Mouse (Mus musculus) liver, embryonic 14.5 days (tissue): ENCODE measurements around the gene Cdsn. TPM values are rescaled to one million over a fixed set of nuclear protein-coding genes. Genes with fewer than 3 reads are reported as not detected.

Source experiments
- ATAC-seq: fragments of 200-750 bp; cut with Nextera tagmentation; 2 replicates; pipeline ENCODE4 v1.8.0; 2017; ENCODE audit warnings: moderate number of reproducible peaks, mild to moderate bottlenecking, moderate library complexity; ENCODE audit not compliant: insufficient read depth
- DNase-seq, 3 experiments: peaks; one replicate each; pipeline ENCODE4 v3.0.0-alpha.2; 2012 to 2013; ENCODE audit warnings: low read depth in 3 of 3, low spot score in 3 of 3
- H3K27ac ChIP-seq: fragments of 300-500 bp; sonication (generic); 2 replicates; pipeline ENCODE4 v1.5.1; 2014; ENCODE audit warnings: moderate library complexity, mild to moderate bottlenecking, control low read depth, inconsistent platforms
- H3K27me3 ChIP-seq: fragments of 300-500 bp; sonication (generic); 2 replicates; pipeline ENCODE4 v1.6.1; 2014; ENCODE audit warnings: mild to moderate bottlenecking, low read length, moderate library complexity; ENCODE audit not compliant: control insufficient read depth, insufficient read depth
- H3K36me3 ChIP-seq: fragments of 300-500 bp; sonication (generic); replicated peaks from 2 replicates; pipeline ENCODE4 v1.6.1; 2014; ENCODE audit warnings: low read depth; ENCODE audit not compliant: control insufficient read depth, insufficient read depth
- H3K4me1 ChIP-seq, 2 experiments: fragments of 200-500 bp in 1 of 2; fragments of 300-500 bp in 1 of 2; sonication (generic) in 1 of 2; replicated peaks; 2 replicates each; pipeline ENCODE4 v1.6.1; 2012 to 2014; ENCODE audit warnings: antibody characterized with exemption in 1 of 2, inconsistent platforms in 1 of 2, low read length in 1 of 2; ENCODE audit not compliant: control insufficient read depth in 2 of 2, insufficient read depth in 2 of 2
- H3K4me2 ChIP-seq: fragments of 300-500 bp; sonication (generic); 2 replicates; pipeline ENCODE4 v1.6.1; 2014; ENCODE audit warnings: low read depth, mild to moderate bottlenecking, control low read depth, moderate library complexity
- H3K4me3 ChIP-seq, 2 experiments: fragments of 200-500 bp in 1 of 2; fragments of 300-500 bp in 1 of 2; sonication (generic) in 1 of 2; 2 replicates each; pipeline ENCODE4 v1.5.1; 2012 to 2014; ENCODE audit warnings: low read depth in 2 of 2, low read length in 2 of 2, mild to moderate bottlenecking in 2 of 2, control low read depth in 1 of 2, inconsistent platforms in 1 of 2, moderate library complexity in 1 of 2; ENCODE audit not compliant: insufficient read depth in 1 of 2
- H3K9ac ChIP-seq: fragments of 300-500 bp; sonication (generic); replicated peaks from 2 replicates; pipeline ENCODE4 v1.6.1; 2014; ENCODE audit warnings: mild to moderate bottlenecking, control low read depth, moderate library complexity
- H3K9me3 ChIP-seq: fragments of 300-500 bp; sonication (generic); 2 replicates; pipeline ENCODE4 v1.6.1; 2016; ENCODE audit warnings: low read length, mixed read lengths; ENCODE audit not compliant: control insufficient read depth
- CTCF ChIP-seq: IDR thresholded peaks from 2 replicates; pipeline ENCODE4 v1.5.1; 2016; ENCODE audit warnings: antibody characterized with exemption, low read depth, control low read depth
- EP300 ChIP-seq: IDR thresholded peaks from 2 replicates; pipeline ENCODE4 v1.6.1; 2016; ENCODE audit warnings: antibody characterized with exemption, low read depth
- WGBS: fragments of 180-500 bp; shearing (Covaris S2); extraction: QIAGEN DNeasy Blood & Tissue Kit; methylation state at CpG from one replicate; pipeline ENCODE4 v1.1.7; 2014; ENCODE audit not compliant: insufficient replicate concordance; 5-methylcytosine and 5-hydroxymethylcytosine counted together
- polyA plus RNA-seq, 2 experiments: library from polyadenylated mRNA; depleted of rRNA in 1 of 2; stranded (reverse) in 1 of 2; unstranded in 1 of 2; fragments of >200 nt; fragmentation: Nextera tagmentation in 1 of 2; extraction: Ambion mirVana in 1 of 2; gene quantifications; 2 replicates each; pipeline versions ENCODE4 v1.2.1 to v1.2.3; 2012 to 2014

Cdsn gene
- polyA plus RNA-seq, 2 experiments = not detected

DNA sequence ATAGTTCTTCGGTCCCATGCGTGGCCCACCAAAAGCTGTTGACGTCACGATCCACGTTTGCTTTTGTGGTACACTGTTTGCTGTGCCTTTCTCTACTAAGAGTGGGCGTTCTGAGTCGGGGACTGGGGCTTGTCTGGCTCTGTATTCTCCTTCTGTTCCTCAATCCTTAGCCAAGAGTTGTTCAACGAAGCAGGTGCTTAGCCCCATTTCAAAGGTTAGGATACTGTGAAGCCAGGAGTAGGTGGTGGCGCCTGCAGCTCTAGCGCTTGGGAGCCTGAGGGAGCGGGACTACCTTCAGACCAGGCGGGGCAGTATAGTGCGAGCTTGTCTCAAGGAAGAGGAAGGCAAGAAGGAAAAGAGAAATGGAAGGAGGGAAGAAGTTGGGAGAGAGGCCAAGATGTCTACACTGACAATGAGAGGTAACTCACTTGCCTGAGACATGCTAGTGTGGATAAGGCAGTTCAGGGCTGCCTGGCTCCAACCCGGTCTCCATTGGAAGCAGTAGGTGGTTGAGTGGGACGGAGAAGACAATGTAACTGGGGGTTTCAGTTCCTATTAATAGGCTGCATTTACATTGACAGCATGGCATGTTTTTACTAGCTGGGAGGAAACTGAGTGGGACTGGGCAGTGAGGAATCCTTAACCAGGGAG is 9.0 kb upstream of the Cdsn start:
- no peak overlapping the region for H3K4me2 ChIP-seq
- 64% methylated on average over 15 of the region's 15 CpGs for WGBS
- no peak for ATAC-seq
- no peaks in the 10 kb centered on the region for H3K36me3 ChIP-seq
- no peaks in the 10 kb centered on the region for H3K4me1 ChIP-seq
- no peaks in the 10 kb centered on the region; the same call in 1 of the 2 replicates for H3K27me3 ChIP-seq
- no peak overlapping the region for H3K4me3 ChIP-seq
- no peak for DNase-seq
- no peaks in the 10 kb centered on the region for H3K9me3 ChIP-seq
- no peak overlapping the region for H3K27ac ChIP-seq
- H3K9ac ChIP-seq = no peak overlapping the region
- TF ChIP-seq EP300 (no peak), CTCF (no peak)

DNA sequence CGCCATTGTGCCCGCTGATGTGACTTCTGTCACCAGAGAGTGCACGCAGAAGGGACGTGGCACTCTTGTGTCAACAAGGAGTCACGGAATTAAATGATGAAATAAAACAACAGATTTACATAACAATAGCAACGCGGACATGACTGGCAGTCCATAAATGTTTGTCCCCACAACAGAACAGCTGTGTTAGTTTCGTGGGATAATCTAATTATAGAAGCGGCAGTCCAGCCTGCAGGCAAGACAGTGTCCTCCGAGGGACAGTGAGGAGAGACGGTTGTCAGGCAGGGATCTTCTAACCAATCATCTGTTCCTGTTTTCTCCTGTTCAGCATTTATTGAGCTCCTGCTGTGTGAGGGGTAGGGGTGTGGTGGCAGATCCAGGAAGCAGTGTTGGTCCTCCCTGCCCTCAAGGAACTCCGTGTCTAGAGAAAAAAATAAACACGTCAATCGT is 8.5 kb upstream of the Cdsn start:
- H3K27me3 ChIP-seq = no peaks in the 10 kb centered on the region; the same call in 1 of the 2 replicates
- H3K4me3 ChIP-seq = no peak overlapping the region
- 49% methylated on average over 14 of the region's 14 CpGs for WGBS
- ATAC-seq = no peak
- TF ChIP-seq CTCF = no peak
- no peaks in the 10 kb centered on the region for H3K36me3 ChIP-seq
- H3K4me1 ChIP-seq = no peaks in the 10 kb centered on the region
- DNase-seq = no peak
- no peak overlapping the region for H3K4me2 ChIP-seq
- H3K9ac ChIP-seq = no peak overlapping the region
- no peaks in the 10 kb centered on the region for H3K9me3 ChIP-seq
- no peak overlapping the region for H3K27ac ChIP-seq

DNA sequence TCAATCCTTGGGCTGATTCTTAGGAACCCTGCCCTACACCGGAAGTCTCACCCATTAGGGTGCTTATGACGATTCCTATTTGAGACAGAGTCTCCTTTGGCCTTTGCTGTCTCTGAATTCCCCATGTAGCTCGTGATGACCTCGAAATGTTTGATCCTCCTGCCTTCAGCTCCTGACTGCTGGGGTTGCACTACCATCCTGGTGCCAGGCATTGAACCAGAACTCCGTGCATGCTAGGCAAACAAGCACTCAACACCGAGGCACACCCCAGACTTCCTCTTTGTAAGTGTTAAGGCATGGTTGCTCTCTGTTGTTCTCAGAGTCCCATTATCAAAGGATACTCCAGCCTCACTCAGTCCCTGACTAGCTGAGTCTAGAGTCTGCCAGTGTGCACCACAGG is 7.9 kb upstream of the Cdsn start:
- Histone ChIP-seq H3K4me1 (no peaks in the 10 kb centered on the region), H3K9ac (no peak overlapping the region), H3K9me3 (no peaks in the 10 kb centered on the region), H3K4me2 (no peak overlapping the region), H3K36me3 (no peaks in the 10 kb centered on the region), H3K4me3 (no peak overlapping the region), H3K27ac (no peak overlapping the region), H3K27me3 (no peaks in the 10 kb centered on the region; the same call in 1 of the 2 replicates)
- ATAC-seq = no peak
- DNase-seq = no peak
- WGBS = 47% methylated on average over 6 of the region's 6 CpGs
- TF ChIP-seq CTCF = no peak
- TF ChIP-seq EP300 = no peak

DNA sequence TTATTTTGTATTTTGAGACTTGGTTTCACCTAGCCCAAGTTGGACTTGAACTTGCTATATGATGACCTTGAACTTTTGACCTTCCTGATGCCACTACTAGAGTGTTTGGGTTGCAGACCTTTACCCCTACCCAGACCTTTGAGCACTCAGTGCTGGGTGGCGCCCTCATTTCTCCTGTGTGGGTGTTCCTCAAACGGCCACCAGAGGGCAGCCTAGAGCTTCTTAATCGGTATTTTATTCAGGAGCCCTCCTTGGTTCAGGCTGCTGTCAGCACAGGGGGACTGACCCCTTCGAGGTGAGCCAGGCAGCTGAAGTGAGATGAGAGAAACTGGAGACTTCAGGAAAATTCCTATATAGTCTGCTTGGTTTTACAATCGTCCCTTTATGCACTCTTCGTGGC is 7.2 kb upstream of the Cdsn start:
- no peak for ATAC-seq
- Histone ChIP-seq H3K27ac (no peak overlapping the region), H3K9ac (no peak overlapping the region), H3K4me3 (no peak overlapping the region), H3K27me3 (no peaks in the 10 kb centered on the region; the same call in 1 of the 2 replicates), H3K9me3 (no peaks in the 10 kb centered on the region), H3K4me1 (no peaks in the 10 kb centered on the region), H3K4me2 (no peak overlapping the region), H3K36me3 (no peaks in the 10 kb centered on the region)
- DNase-seq = no peak
- 29% methylated on average over 6 of the region's 6 CpGs for WGBS
- TF ChIP-seq CTCF (peak; percentile 87), EP300 (no peak)

DNA sequence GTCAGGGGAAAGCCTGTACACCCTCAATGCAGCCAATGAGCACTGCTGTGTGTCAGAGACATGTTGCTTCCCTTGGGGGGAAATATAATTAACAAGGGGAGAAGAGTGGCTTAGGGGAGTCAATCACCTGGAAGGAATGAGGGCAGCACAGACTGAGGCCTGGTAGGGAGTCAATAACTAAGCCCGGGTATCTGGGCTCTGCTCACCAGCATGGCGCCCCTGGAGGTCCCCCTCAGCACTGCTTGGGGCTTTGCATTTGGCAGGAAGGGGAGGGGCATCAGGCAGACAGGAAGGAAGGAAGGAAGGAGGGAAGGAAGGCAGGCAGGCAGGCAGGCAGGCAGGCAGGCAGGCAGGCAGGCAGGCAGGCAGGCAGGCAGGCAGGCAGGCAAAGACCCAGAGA is 4.5 kb upstream of the Cdsn start:
- no peaks in the 10 kb centered on the region; the same call in 1 of the 2 replicates for H3K27me3 ChIP-seq
- H3K27ac ChIP-seq = no peak overlapping the region
- H3K9me3 ChIP-seq = no peaks in the 10 kb centered on the region
- 45% methylated on average over 2 of the region's 2 CpGs for WGBS
- H3K9ac ChIP-seq = no peak overlapping the region
- TF ChIP-seq CTCF = no peak
- no peak for TF ChIP-seq EP300
- no peaks in the 10 kb centered on the region for H3K36me3 ChIP-seq
- H3K4me2 ChIP-seq = no peak overlapping the region
- DNase-seq (no peak), ATAC-seq (no peak)
- no peaks in the 10 kb centered on the region for H3K4me1 ChIP-seq
- no peak overlapping the region for H3K4me3 ChIP-seq
